Mouse (Mus musculus) neural tube, embryonic 15.5 days (tissue): ENCODE results near the gene Cisd3. TPM values are rescaled to one million over a fixed set of nuclear protein-coding genes. Genes with fewer than 3 reads are reported as not detected.
A peak's percentile ranks its signal among the peaks of the same experiment; 100 is the strongest.
"Not testable (repeated sequence)": the region's sequence is repeated elsewhere in the genome, so short reads cannot be mapped to it uniquely, and the experiment has no call there.

Source experiments
- ATAC-seq: fragments of 200-750 bp; cut with Nextera tagmentation; 2 replicates; pipeline ENCODE4 v1.8.0; 2017; ENCODE audit warnings: mild to moderate bottlenecking, moderate TSS enrichment, moderate library complexity; ENCODE audit not compliant: low FRiP score
- H3K27ac ChIP-seq: fragments of 300-500 bp; sonication (generic); replicated peaks from 2 replicates; pipeline ENCODE4 v1.5.1; 2015; ENCODE audit warnings: mild to moderate bottlenecking, inconsistent platforms
- H3K27me3 ChIP-seq: fragments of 300-500 bp; sonication (generic); replicated peaks from 2 replicates; pipeline ENCODE4 v1.6.1; 2015; ENCODE audit warnings: inconsistent platforms
- H3K36me3 ChIP-seq: fragments of 300-500 bp; sonication (generic); 2 replicates; pipeline ENCODE4 v1.6.1; 2015; ENCODE audit warnings: inconsistent platforms
- H3K4me1 ChIP-seq: fragments of 300-500 bp; sonication (generic); 2 replicates; pipeline ENCODE4 v1.6.1; 2015; ENCODE audit warnings: inconsistent platforms
- H3K4me2 ChIP-seq: fragments of 300-500 bp; sonication (generic); 2 replicates; pipeline ENCODE4 v1.6.1; 2015; ENCODE audit warnings: inconsistent platforms, mild to moderate bottlenecking, moderate library complexity
- H3K4me3 ChIP-seq: fragments of 300-500 bp; sonication (generic); replicated peaks from 2 replicates; pipeline ENCODE4 v1.5.1; 2015; ENCODE audit warnings: mild to moderate bottlenecking, inconsistent platforms
- H3K9ac ChIP-seq: fragments of 300-500 bp; sonication (generic); replicated peaks from 2 replicates; pipeline ENCODE4 v1.6.1; 2015; ENCODE audit warnings: mild to moderate bottlenecking, inconsistent platforms
- H3K9me3 ChIP-seq: fragments of 300-500 bp; sonication (generic); replicated peaks from 2 replicates; pipeline ENCODE4 v1.6.1; 2016; ENCODE audit warnings: inconsistent platforms
- WGBS: fragments of 180-500 bp; shearing (Covaris S2); methylation state at CpG from one replicate; pipeline ENCODE4 v1.1.7; 2015; ENCODE audit warnings: mixed read lengths; 5-methylcytosine and 5-hydroxymethylcytosine counted together
- polyA plus RNA-seq: library from polyadenylated mRNA; unstranded; fragments of >200 nt; fragmentation: Nextera tagmentation; extraction: Ambion mirVana; gene quantifications from 2 replicates; pipeline ENCODE4 v1.2.1, GENCODE M21; 2015

The Cisd3 gene
- polyA plus RNA-seq, 1 experiment from 2014 or later, result 50.1 TPM

- H3K27me3 ChIP-seq, result peaks cover 19% of the 10 kb centered on the region
- H3K36me3 ChIP-seq, H3K9ac ChIP-seq, H3K27ac ChIP-seq, H3K9me3 ChIP-seq, H3K4me3 ChIP-seq, ATAC-seq, H3K4me2 ChIP-seq: not testable (repeated sequence)
- H3K4me1 ChIP-seq, result peaks cover 34% of the 10 kb centered on the region
- 80% methylated on average over 6 of the region's 6 CpGs for WGBS
These were observed 27.7 kb upstream of the Cisd3 start for GRCm38 (mm10) chr11:97657967-97658366.

- no peak overlapping the region for H3K27ac ChIP-seq
- H3K9ac ChIP-seq, result no peak overlapping the region
- no peaks in the 10 kb centered on the region for H3K36me3 ChIP-seq
- ATAC-seq, result no peak
- H3K4me2 ChIP-seq, result peak overlapping the region; percentile 88; the same call in 1 of the 2 replicates
- no peaks in the 10 kb centered on the region for H3K9me3 ChIP-seq
- peaks cover 34% of the 10 kb centered on the region for H3K4me1 ChIP-seq
- 0 out of 2 replicates have a peak overlapping the region, but pooled peaks have one; percentile 80 for H3K4me3 ChIP-seq
- peaks cover 19% of the 10 kb centered on the region for H3K27me3 ChIP-seq
- WGBS, result 77% methylated on average over 11 of the region's 11 CpGs
These were observed 26.8 kb upstream of the Cisd3 start for GRCm38 (mm10) chr11:97658751-97659266.

GRCm38 (mm10) chr11:97659267-97659989 lies 26.2 kb upstream of the Cisd3 start:
- H3K36me3 ChIP-seq, result no peaks in the 10 kb centered on the region
- H3K27me3 ChIP-seq, result peaks cover 19% of the 10 kb centered on the region
- H3K9ac ChIP-seq, result peak overlapping the region; percentile 82
- H3K27ac ChIP-seq, result peak overlapping the region; percentile 79
- no peaks in the 10 kb centered on the region for H3K9me3 ChIP-seq
- H3K4me2 ChIP-seq, result peak overlapping the region; percentile 88
- H3K4me3 ChIP-seq, result peak overlapping the region; percentile 80
- peaks cover 38% of the 10 kb centered on the region for H3K4me1 ChIP-seq
- WGBS, result 8% methylated on average over 13 of the region's 13 CpGs
- 0 out of 2 replicates have a peak, but pooled peaks have one; percentile 2 for ATAC-seq

GRCm38 (mm10) chr11:97659990-97660714 lies 25.5 kb upstream of the Cisd3 start:
- Histone ChIP-seq H3K9me3 (no peaks in the 10 kb centered on the region), H3K27me3 (peaks cover 19% of the 10 kb centered on the region), H3K27ac (peak overlapping the region; percentile 79), H3K4me3 (peak overlapping the region; percentile 80), H3K9ac (peak overlapping the region; percentile 82), H3K36me3 (no peaks in the 10 kb centered on the region), H3K4me1 (peaks cover 45% of the 10 kb centered on the region), H3K4me2 (peak overlapping the region; percentile 88)
- WGBS, result 0% methylated on average over 74 of the region's 78 CpGs
- ATAC-seq, result peak; percentile 87

GRCm38 (mm10) chr11:97660734-97661647 lies 24.6 kb upstream of the Cisd3 start:
- peak overlapping the region; percentile 82 for H3K4me3 ChIP-seq
- WGBS, result 2% methylated on average over 27 of the region's 27 CpGs
- peaks cover 50% of the 10 kb centered on the region for H3K4me1 ChIP-seq
- ATAC-seq, result no peak
- peak overlapping the region; percentile 82; the same call in 1 of the 2 replicates for H3K9ac ChIP-seq
- peak overlapping the region; percentile 88 for H3K4me2 ChIP-seq
- peaks cover 19% of the 10 kb centered on the region for H3K27me3 ChIP-seq
- H3K9me3 ChIP-seq, result no peaks in the 10 kb centered on the region
- H3K27ac ChIP-seq, result no peak overlapping the region
- H3K36me3 ChIP-seq, result peaks cover 3% of the 10 kb centered on the region

GRCm38 (mm10) chr11:97661648-97662133 lies 23.9 kb upstream of the Cisd3 start:
- peaks cover 50% of the 10 kb centered on the region for H3K4me1 ChIP-seq
- no peak for ATAC-seq
- peak overlapping the region; percentile 88 for H3K4me2 ChIP-seq
- H3K27me3 ChIP-seq, result peaks cover 19% of the 10 kb centered on the region
- H3K4me3 ChIP-seq, result peak overlapping the region; percentile 82
- H3K27ac ChIP-seq, result no peak overlapping the region
- H3K36me3 ChIP-seq, result peaks cover 6% of the 10 kb centered on the region
- H3K9me3 ChIP-seq, result no peaks in the 10 kb centered on the region
- no peak overlapping the region for H3K9ac ChIP-seq
- under 1% methylated on average over 20 of the region's 20 CpGs for WGBS

- H3K4me1 ChIP-seq, result peaks cover 50% of the 10 kb centered on the region
- H3K4me3 ChIP-seq, result peak overlapping the region; percentile 82
- H3K27me3 ChIP-seq, result peaks cover 19% of the 10 kb centered on the region
- WGBS, result 2% methylated on average over 21 of the region's 21 CpGs
- H3K9ac ChIP-seq, result peak overlapping the region; percentile 73; the same call in 1 of the 2 replicates
- H3K27ac ChIP-seq, result peak overlapping the region; percentile 82; the same call in 1 of the 2 replicates
- peak overlapping the region; percentile 88 for H3K4me2 ChIP-seq
- no peaks in the 10 kb centered on the region for H3K9me3 ChIP-seq
- no peak for ATAC-seq
- peaks cover 12% of the 10 kb centered on the region for H3K36me3 ChIP-seq
These were observed 23.3 kb upstream of the Cisd3 start for GRCm38 (mm10) chr11:97662207-97662892.

GRCm38 (mm10) chr11:97662893-97663527 lies 22.6 kb upstream of the Cisd3 start, which contains the start of gene Mllt6:
Gene Mllt6 (plus strand): TSS chr11:97663414.
- peak within 1 kb of the TSS; percentile 82 for H3K27ac ChIP-seq
- peak within 1 kb of the TSS; percentile 88 for H3K4me2 ChIP-seq
- peaks cover 50% of the 10 kb centered on the region for H3K4me1 ChIP-seq
- H3K9me3 ChIP-seq, result no peaks in the 10 kb centered on the region
- H3K27me3 ChIP-seq, result peaks cover 19% of the 10 kb centered on the region
- H3K36me3 ChIP-seq, result peaks cover 15% of the 10 kb centered on the region
- WGBS, result under 1% methylated on average over 22 of the region's 76 CpGs
- ATAC-seq, result peak; percentile 76
- peak within 1 kb of the TSS; percentile 73 for H3K9ac ChIP-seq
- peak within 1 kb of the TSS; percentile 82 for H3K4me3 ChIP-seq

GRCm38 (mm10) chr11:97663528-97664338 lies 21.9 kb upstream of the Cisd3 start:
- H3K27ac ChIP-seq, result peak overlapping the region; percentile 82
- WGBS, result 1% methylated on average over 35 of the region's 57 CpGs
- ATAC-seq, result peak; percentile 42; the same call in 1 of the 2 replicates

More at GRCm38 (mm10) chr11:97663528-97664338, 21.9 kb upstream of the Cisd3 start:
- peak overlapping the region; percentile 73 for H3K9ac ChIP-seq
- peaks cover 19% of the 10 kb centered on the region for H3K27me3 ChIP-seq
- H3K36me3 ChIP-seq, result peaks cover 21% of the 10 kb centered on the region
- peaks cover 50% of the 10 kb centered on the region for H3K4me1 ChIP-seq
- peak overlapping the region; percentile 88 for H3K4me2 ChIP-seq
- H3K4me3 ChIP-seq, result peak overlapping the region; percentile 82
- H3K9me3 ChIP-seq, result no peaks in the 10 kb centered on the region
